In genomic region chr5:107200853-107201341, GRCm38 (mm10) we compare ENCODE assay signal across 8 mouse cellular contexts.
DNase-seq lines count a peak whose midpoint lies in the region; ATAC-seq and TF ChIP-seq lines count a peak whose summit lies in the region.

No protein-coding gene starts in this region.

- H3K36me3 ChIP-seq in embryonic facial prominence, embryonic 11.5 days (replicated peaks; ENCODE audit: control insufficient read depth, insufficient read depth, low read depth, low read length): no peaks in the 10 kb centered on the region
- no peaks in the 10 kb centered on the region for H3K36me3 ChIP-seq in intestine, embryonic 14.5 days (ENCODE audit: control insufficient read depth, insufficient read depth, low read length)
- no peaks in the 10 kb centered on the region for H3K36me3 ChIP-seq in liver, postnatal 0 days (replicated peaks; ENCODE audit: insufficient read depth, low read length)
- no peaks in the 10 kb centered on the region for H3K36me3 ChIP-seq in forebrain, embryonic 16.5 days (ENCODE audit: control insufficient read depth, insufficient read depth)

- H3K9ac ChIP-seq in embryonic facial prominence, embryonic 11.5 days (replicated peaks; ENCODE audit: low read length): no peak overlapping the region
- H3K9ac ChIP-seq in intestine, embryonic 14.5 days (ENCODE audit: low read length): no peak overlapping the region
- no peak overlapping the region for H3K9ac ChIP-seq in liver, postnatal 0 days (replicated peaks)
- no peak overlapping the region for H3K9ac ChIP-seq in forebrain, embryonic 16.5 days (replicated peaks; ENCODE audit: low read depth, low read length)

- WGBS in embryonic facial prominence, embryonic 11.5 days: 33% methylated on average over 12 of the region's 12 CpGs
- WGBS in intestine, embryonic 14.5 days: 38% methylated on average over 12 of the region's 12 CpGs
- WGBS in liver, postnatal 0 days (ENCODE audit: insufficient replicate concordance): 57% methylated on average over 12 of the region's 12 CpGs
- WGBS in forebrain, embryonic 16.5 days: 74% methylated on average over 12 of the region's 12 CpGs

- H3K27ac ChIP-seq in embryonic facial prominence, embryonic 11.5 days (replicated peaks; ENCODE audit: low read depth, low read length): no peak overlapping the region
- peak overlapping the region; percentile 54; the same call in 1 of the 2 replicates for H3K27ac ChIP-seq in intestine, embryonic 14.5 days (ENCODE audit: low read depth)
- H3K27ac ChIP-seq in liver, postnatal 0 days (ENCODE audit: low read depth): no peak overlapping the region
- no peak overlapping the region for H3K27ac ChIP-seq in forebrain, embryonic 16.5 days (ENCODE audit: low read length)

- no peaks in the 10 kb centered on the region for H3K27me3 ChIP-seq in embryonic facial prominence, embryonic 11.5 days (ENCODE audit: control insufficient read depth, insufficient read depth, low read length)
- no peaks in the 10 kb centered on the region for H3K27me3 ChIP-seq in intestine, embryonic 14.5 days (replicated peaks; ENCODE audit: control insufficient read depth, insufficient read depth, low read length)
- H3K27me3 ChIP-seq in liver, postnatal 0 days (ENCODE audit: insufficient read depth, low read length): no peaks in the 10 kb centered on the region
- no peaks in the 10 kb centered on the region for H3K27me3 ChIP-seq in forebrain, embryonic 16.5 days (replicated peaks; ENCODE audit: control insufficient read depth, insufficient read depth, low read length)

- no peak for ATAC-seq in embryonic facial prominence, embryonic 11.5 days (replicated peaks; ENCODE audit: insufficient number of reproducible peaks, low FRiP score, low TSS enrichment, low read depth)
- ATAC-seq in intestine, embryonic 14.5 days (replicated peaks; ENCODE audit: low FRiP score, low TSS enrichment, low read depth): peak; percentile 38; the same call in 1 of the 2 replicates
- peak; percentile 47 for ATAC-seq in liver, postnatal 0 days
- ATAC-seq in forebrain, embryonic 16.5 days: no peak

- no peaks in the 10 kb centered on the region for H3K9me3 ChIP-seq in embryonic facial prominence, embryonic 11.5 days (replicated peaks; ENCODE audit: control insufficient read depth, low read length)
- no peaks in the 10 kb centered on the region for H3K9me3 ChIP-seq in intestine, embryonic 14.5 days (ENCODE audit: control insufficient read depth, low read length)
- H3K9me3 ChIP-seq in liver, postnatal 0 days (ENCODE audit: low read length): no peaks in the 10 kb centered on the region
- no peaks in the 10 kb centered on the region for H3K9me3 ChIP-seq in forebrain, embryonic 16.5 days (ENCODE audit: control insufficient read depth, low read length)

- no peak overlapping the region for H3K4me2 ChIP-seq in embryonic facial prominence, embryonic 11.5 days (ENCODE audit: low read depth, low read length)
- no peak overlapping the region for H3K4me2 ChIP-seq in intestine, embryonic 14.5 days (ENCODE audit: low read length)
- no peak overlapping the region for H3K4me2 ChIP-seq in liver, postnatal 0 days (ENCODE audit: low read depth, low read length)
- no peak overlapping the region for H3K4me2 ChIP-seq in forebrain, embryonic 16.5 days (ENCODE audit: low read length)

- peak; percentile 93 for DNase-seq in NIH3T3 (ENCODE audit: low read depth)
- peak; percentile 43 for DNase-seq in embryonic facial prominence, embryonic 11.5 days (ENCODE audit: low spot score)
- DNase-seq in intestine, embryonic 14.5 days (ENCODE audit: low spot score): no peak
- peak; percentile 36 for DNase-seq in liver, postnatal 0 days
- DNase-seq in MN1 (ENCODE audit: low spot score): no peak
- DNase-seq in right cerebral cortex, adult 18-20 months: no peak
- DNase-seq in layer of hippocampus, adult 8-10 months (ENCODE audit: low spot score in 2 of 2): no peak

- no peak for TF ChIP-seq CTCF in liver, postnatal 0 days (IDR thresholded peaks at IDR 0.05; ENCODE audit: low read depth)

- TF ChIP-seq EP300 in liver, postnatal 0 days (IDR thresholded peaks at IDR 0.05; ENCODE audit: low read depth): no peak

- H3K4me1 ChIP-seq in embryonic facial prominence, embryonic 11.5 days (ENCODE audit: control insufficient read depth, insufficient read depth, low read length): 0 out of 2 replicates have a peak, but pooled peaks cover 9% of the 10 kb centered on the region
- H3K4me1 ChIP-seq in intestine, embryonic 14.5 days (replicated peaks; ENCODE audit: control insufficient read depth, insufficient read depth, low read length): peaks cover 42% of the 10 kb centered on the region
- H3K4me1 ChIP-seq in liver, postnatal 0 days (ENCODE audit: insufficient read depth): peaks cover 15% of the 10 kb centered on the region
- H3K4me1 ChIP-seq in forebrain, embryonic 16.5 days (replicated peaks; ENCODE audit: control insufficient read depth, insufficient read depth, low read length): 0 out of 2 replicates have a peak, but pooled peaks cover 5% of the 10 kb centered on the region

- H3K4me3 ChIP-seq in embryonic facial prominence, embryonic 11.5 days (ENCODE audit: low read depth, low read length): no peak overlapping the region
- H3K4me3 ChIP-seq in intestine, embryonic 14.5 days (ENCODE audit: low read depth, low read length): no peak overlapping the region
- no peak overlapping the region for H3K4me3 ChIP-seq in liver, postnatal 0 days (ENCODE audit: low read depth, low read length)
- no peak overlapping the region for H3K4me3 ChIP-seq in forebrain, embryonic 16.5 days (replicated peaks; ENCODE audit: low read length)

Comparison
In these comparisons a context has a peak if more than half of its experiments do, and no peak if none do; other contexts are left out.
1. DNase-seq: peak in NIH3T3 (single experiment), embryonic facial prominence, embryonic 11.5 days (single experiment) and liver, postnatal 0 days (single experiment); none in intestine, embryonic 14.5 days (single experiment), MN1 (single experiment), right cerebral cortex, adult 18-20 months (single experiment) and layer of hippocampus, adult 8-10 months (0 of 2).
2. ATAC-seq: peak in intestine, embryonic 14.5 days (single experiment) and liver, postnatal 0 days (single experiment); none in embryonic facial prominence, embryonic 11.5 days (single experiment) and forebrain, embryonic 16.5 days (single experiment).